Mouse (Mus musculus): Measurements from ENCODE around the gene 2410002F23Rik. TPM values are rescaled to one million over a fixed set of nuclear protein-coding genes. Genes with fewer than 3 reads are reported as not detected.
"Not testable (repeated sequence)": the region's sequence is repeated elsewhere in the genome, so short reads cannot be mapped to it uniquely, and the experiment has no call there.

The 2410002F23Rik gene
- polyA plus RNA-seq, 1 experiment from 2014 or later, result 125 TPM

GRCm38 (mm10) chr7:44281586-44281985 is 35.1 kb downstream of the 2410002F23Rik start:
- H3K4me3 ChIP-seq (replicated peaks; ENCODE audit: low read depth, low read length), result no peak overlapping the region
- H3K9me3 ChIP-seq (replicated peaks; ENCODE audit: low read length), result no peaks in the 10 kb centered on the region
- no peaks in the 10 kb centered on the region for H3K4me1 ChIP-seq (replicated peaks; ENCODE audit: insufficient read depth, low read length)
- ATAC-seq (replicated peaks; ENCODE audit: low FRiP score, low read depth) (no peak), DNase-seq (ENCODE audit: low spot score) (no peak)
- no peak overlapping the region for H3K27ac ChIP-seq
- TF ChIP-seq CTCF (IDR thresholded peaks at IDR 0.05; ENCODE audit: low read depth), result no peak
- H3K27me3 ChIP-seq (ENCODE audit: insufficient read depth, low read length), result no peaks in the 10 kb centered on the region
- WGBS, result 75% methylated on average over 7 of the region's 7 CpGs
- no peaks in the 10 kb centered on the region for H3K36me3 ChIP-seq (ENCODE audit: insufficient read depth, low read length)
- H3K4me2 ChIP-seq (ENCODE audit: low read length), result no peak overlapping the region
- H3K9ac ChIP-seq (ENCODE audit: low read depth, low read length), result no peak overlapping the region

- ATAC-seq (replicated peaks; ENCODE audit: low FRiP score, low read depth), result no peak
Observed at GRCm38 (mm10) chr7:44287760-44288159, 41.2 kb downstream of the 2410002F23Rik start.

GRCm38 (mm10) chr7:44290986-44291385 is 44.5 kb downstream of the 2410002F23Rik start:
- H3K9me3 ChIP-seq (replicated peaks; ENCODE audit: low read length), result no peaks in the 10 kb centered on the region
- ATAC-seq (replicated peaks; ENCODE audit: low FRiP score, low read depth) (no peak), DNase-seq (ENCODE audit: low spot score) (no peak)
- H3K27me3 ChIP-seq (ENCODE audit: insufficient read depth, low read length), result no peaks in the 10 kb centered on the region
- H3K27ac ChIP-seq, result no peak overlapping the region
- H3K4me1 ChIP-seq (replicated peaks; ENCODE audit: insufficient read depth, low read length), result no peaks in the 10 kb centered on the region
- TF ChIP-seq CTCF (IDR thresholded peaks at IDR 0.05; ENCODE audit: low read depth), result no peak
- no peak overlapping the region for H3K9ac ChIP-seq (ENCODE audit: low read depth, low read length)
- 77% methylated on average over 4 of the region's 4 CpGs for WGBS
- no peak overlapping the region for H3K4me3 ChIP-seq (replicated peaks; ENCODE audit: low read depth, low read length)
- H3K36me3 ChIP-seq (ENCODE audit: insufficient read depth, low read length), result no peaks in the 10 kb centered on the region
- no peak overlapping the region for H3K4me2 ChIP-seq (ENCODE audit: low read length)

More at GRCm38 (mm10) chr7:44287760-44288159, 41.2 kb downstream of the 2410002F23Rik start:
- 74% methylated on average over 7 of the region's 7 CpGs for WGBS
- no peak for DNase-seq (ENCODE audit: low spot score)
- no peak overlapping the region for H3K27ac ChIP-seq
- H3K4me1 ChIP-seq (replicated peaks; ENCODE audit: insufficient read depth, low read length), result no peaks in the 10 kb centered on the region
- H3K4me2 ChIP-seq (ENCODE audit: low read length), result no peak overlapping the region
- no peak overlapping the region for H3K9ac ChIP-seq (ENCODE audit: low read depth, low read length)
- H3K4me3 ChIP-seq (replicated peaks; ENCODE audit: low read depth, low read length), result no peak overlapping the region
- TF ChIP-seq CTCF (IDR thresholded peaks at IDR 0.05; ENCODE audit: low read depth), result no peak
- no peaks in the 10 kb centered on the region for H3K36me3 ChIP-seq (ENCODE audit: insufficient read depth, low read length)
- H3K27me3 ChIP-seq (ENCODE audit: insufficient read depth, low read length), result no peaks in the 10 kb centered on the region
- no peaks in the 10 kb centered on the region for H3K9me3 ChIP-seq (replicated peaks; ENCODE audit: low read length)

- Histone ChIP-seq H3K4me2 (ENCODE audit: low read length) (no peak overlapping the region), H3K9ac (ENCODE audit: low read depth, low read length) (no peak overlapping the region), H3K9me3 (replicated peaks; ENCODE audit: low read length) (no peaks in the 10 kb centered on the region), H3K27me3 (ENCODE audit: insufficient read depth, low read length) (no peaks in the 10 kb centered on the region), H3K27ac (no peak overlapping the region), H3K36me3 (ENCODE audit: insufficient read depth, low read length) (no peaks in the 10 kb centered on the region), H3K4me3 (replicated peaks; ENCODE audit: low read depth, low read length) (no peak overlapping the region), H3K4me1 (replicated peaks; ENCODE audit: insufficient read depth, low read length) (no peaks in the 10 kb centered on the region)
- TF ChIP-seq CTCF (IDR thresholded peaks at IDR 0.05; ENCODE audit: low read depth), result no peak
- ATAC-seq (replicated peaks; ENCODE audit: low FRiP score, low read depth), result no peak
- WGBS, result 51% methylated on average over 4 of the region's 4 CpGs
- no peak for DNase-seq (ENCODE audit: low spot score)
Observed at GRCm38 (mm10) chr7:44291418-44291817, 44.9 kb downstream of the 2410002F23Rik start.

GRCm38 (mm10) chr7:44297501-44297900 is 51.0 kb downstream of the 2410002F23Rik start:
- H3K36me3 ChIP-seq (ENCODE audit: insufficient read depth, low read length); H3K9ac ChIP-seq (ENCODE audit: low read depth, low read length); H3K4me1 ChIP-seq (replicated peaks; ENCODE audit: insufficient read depth, low read length); H3K9me3 ChIP-seq (replicated peaks; ENCODE audit: low read length); H3K27ac ChIP-seq; DNase-seq (ENCODE audit: low spot score); H3K27me3 ChIP-seq (ENCODE audit: insufficient read depth, low read length); ATAC-seq (replicated peaks; ENCODE audit: low FRiP score, low read depth); H3K4me2 ChIP-seq (ENCODE audit: low read length); H3K4me3 ChIP-seq (replicated peaks; ENCODE audit: low read depth, low read length): not testable (repeated sequence)
- WGBS, result 88% methylated on average over 2 of the region's 2 CpGs

Other genes starting within 250 kb of the 2410002F23Rik start
- not detected in 2 replicates for gene Klk1b26, start 234.6 kb upstream of the 2410002F23Rik start, polyA plus RNA-seq (2015; fragmentation: Nextera tagmentation; extraction: Ambion mirVana)
- 0.22 TPM in 1 of 2 replicates, not detected in the other for gene Klk1b27, start 194.4 kb upstream of the 2410002F23Rik start, polyA plus RNA-seq (2015; fragmentation: Nextera tagmentation; extraction: Ambion mirVana)
- gene Klk1b21, start 144.4 kb upstream of the 2410002F23Rik start, polyA plus RNA-seq (2015; fragmentation: Nextera tagmentation; extraction: Ambion mirVana), result not detected in 2 replicates
- gene Klk1b22, start 134.0 kb upstream of the 2410002F23Rik start, polyA plus RNA-seq (2015; fragmentation: Nextera tagmentation; extraction: Ambion mirVana), result 0.18 TPM in 1 of 2 replicates, not detected in the other
- gene Klk1b16, start 110.0 kb upstream of the 2410002F23Rik start, polyA plus RNA-seq (2015; fragmentation: Nextera tagmentation; extraction: Ambion mirVana), result not detected in 2 replicates
- 0.17 and 0.74 TPM in 2 replicates for gene Klk1b24, start 58.5 kb upstream of the 2410002F23Rik start, polyA plus RNA-seq (2015; fragmentation: Nextera tagmentation; extraction: Ambion mirVana)
- gene Klk1b3, start 48.5 kb upstream of the 2410002F23Rik start, polyA plus RNA-seq (2015; fragmentation: Nextera tagmentation; extraction: Ambion mirVana), result 0.36 and 0.47 TPM in 2 replicates
- 0.18 and 0.23 TPM in 2 replicates for gene Klk1b4, start 39.3 kb upstream of the 2410002F23Rik start, polyA plus RNA-seq (2015; fragmentation: Nextera tagmentation; extraction: Ambion mirVana)
- 0.33 and 0.71 TPM in 2 replicates for gene Klk1b5, start 30.8 kb upstream of the 2410002F23Rik start, polyA plus RNA-seq (2015; fragmentation: Nextera tagmentation; extraction: Ambion mirVana)
- gene Klk1, start 21.4 kb upstream of the 2410002F23Rik start, polyA plus RNA-seq (2015; fragmentation: Nextera tagmentation; extraction: Ambion mirVana), result 83.3 and 125 TPM in 2 replicates
- gene Gm36864, start 10.5 kb upstream of the 2410002F23Rik start, polyA plus RNA-seq (2015; fragmentation: Nextera tagmentation; extraction: Ambion mirVana), result not detected in 2 replicates
- gene 1700028J19Rik, start within 50 bp of the 2410002F23Rik start, polyA plus RNA-seq (2015; fragmentation: Nextera tagmentation; extraction: Ambion mirVana), result 5.7 and 6.0 TPM in 2 replicates
- not detected in 2 replicates for gene Acp4, start 10.7 kb downstream of the 2410002F23Rik start, polyA plus RNA-seq (2015; fragmentation: Nextera tagmentation; extraction: Ambion mirVana)
- gene Gm15517, start 14.7 kb downstream of the 2410002F23Rik start, polyA plus RNA-seq (2015; fragmentation: Nextera tagmentation; extraction: Ambion mirVana), result not detected in 2 replicates
- 5.1 and 6.0 TPM in 2 replicates for gene Clec11a, start 60.2 kb downstream of the 2410002F23Rik start, polyA plus RNA-seq (2015; fragmentation: Nextera tagmentation; extraction: Ambion mirVana)
- 0.68 and 1.1 TPM in 2 replicates for gene Shank1, start 63.5 kb downstream of the 2410002F23Rik start, polyA plus RNA-seq (2015; fragmentation: Nextera tagmentation; extraction: Ambion mirVana)
- gene Syt3, start 137.4 kb downstream of the 2410002F23Rik start, polyA plus RNA-seq (2015; fragmentation: Nextera tagmentation; extraction: Ambion mirVana), result 3.3 and 3.5 TPM in 2 replicates
- 1.3 and 1.4 TPM in 2 replicates for gene 1700008O03Rik, start 139.1 kb downstream of the 2410002F23Rik start, polyA plus RNA-seq (2015; fragmentation: Nextera tagmentation; extraction: Ambion mirVana)
- 0.26 and 0.42 TPM in 2 replicates for gene Lrrc4b, start 182.3 kb downstream of the 2410002F23Rik start, polyA plus RNA-seq (2015; fragmentation: Nextera tagmentation; extraction: Ambion mirVana)
- 5.4 and 5.8 TPM in 2 replicates for gene Aspdh, start 218.7 kb downstream of the 2410002F23Rik start, polyA plus RNA-seq (2015; fragmentation: Nextera tagmentation; extraction: Ambion mirVana)
- 51.1 and 52.4 TPM in 2 replicates for gene Josd2, start 221.3 kb downstream of the 2410002F23Rik start, polyA plus RNA-seq (2015; fragmentation: Nextera tagmentation; extraction: Ambion mirVana)
- gene Emc10, start 249.8 kb downstream of the 2410002F23Rik start, polyA plus RNA-seq (2015; fragmentation: Nextera tagmentation; extraction: Ambion mirVana), result 113 and 136 TPM in 2 replicates
- gene Fam71e1, start 249.9 kb downstream of the 2410002F23Rik start, polyA plus RNA-seq (2015; fragmentation: Nextera tagmentation; extraction: Ambion mirVana), result 17.1 and 19.2 TPM in 2 replicates